Comparison of ENCODE assay signal across 26 mouse cellular contexts in genomic region chr2:19600860-19601259, GRCm38 (mm10). TPM values are rescaled to one million over a fixed set of nuclear protein-coding genes. Genes with fewer than 3 reads are reported as not detected.
DNase-seq lines count a peak whose midpoint lies in the region; ATAC-seq and TF ChIP-seq lines count a peak whose summit lies in the region.
"Had no signal": no experiment of that assay in that cellular context is flagged by ENCODE, and none has a peak within 500 bp of the region (broad histone marks: within the 10 kb centered on the region; RNA-seq: fewer than 3 reads in every experiment).

No protein-coding gene starts in this region.

- no peak for DNase-seq in gastrocnemius, adult 2 months
- DNase-seq in gastrocnemius, postnatal 36 days: no peak
- peak; percentile 80 for DNase-seq in midbrain, embryonic 11.5 days (ENCODE audit: low spot score, missing footprints)
- DNase-seq in thymus, postnatal 25 days: peak; percentile 33
- no peak for DNase-seq in thymus, adult 2 months
- DNase-seq in adrenal gland, postnatal 10 days: no peak
- DNase-seq: adrenal gland, adult 8-10 months; adrenal gland, postnatal 36 days; B cell, adult 2 months; cerebellum, adult 11-12 months; cerebellum, adult 2 months; cerebellum, adult 9-10 months; cerebellum, postnatal 10 days; cerebellum, postnatal 25 days had no signal

- 88% methylated on average over 5 of the region's 5 CpGs for WGBS in midbrain, embryonic 11.5 days
- 92% methylated on average over 5 of the region's 5 CpGs for WGBS in midbrain, embryonic 13.5 days
- WGBS in thymus, adult 2 months: 36% methylated on average over 5 of the region's 5 CpGs

- H3K4me3 ChIP-seq in gastrocnemius, adult 2 months: no peak overlapping the region
- H3K4me3 ChIP-seq in midbrain, embryonic 11.5 days (ENCODE audit: low read depth, low read length): no peak overlapping the region
- H3K4me3 ChIP-seq in midbrain, embryonic 13.5 days (replicated peaks): no peak overlapping the region
- no peak overlapping the region for H3K4me3 ChIP-seq in thymus, adult 2 months (ENCODE audit: control insufficient read depth, insufficient read depth, low read length)
- H3K4me3 ChIP-seq: embryonic facial prominence, embryonic 10.5 days; embryonic facial prominence, embryonic 12.5 days; forebrain, embryonic 13.5 days; forebrain, embryonic 15.5 days had no signal

- no peak for TF ChIP-seq CTCF in gastrocnemius, adult 2 months (IDR thresholded peaks at IDR 0.05)
- no peak for TF ChIP-seq CTCF in thymus, adult 2 months (IDR thresholded peaks at IDR 0.05; ENCODE audit: borderline replicate concordance, control insufficient read depth, extremely low read depth, insufficient read depth, low read length, poor library complexity)

- no peaks in the 10 kb centered on the region for H3K27me3 ChIP-seq in midbrain, embryonic 11.5 days (ENCODE audit: control insufficient read depth, insufficient read depth, low read length)
- H3K27me3 ChIP-seq in midbrain, embryonic 13.5 days: no peaks in the 10 kb centered on the region
- no peaks in the 10 kb centered on the region for H3K27me3 ChIP-seq in thymus, adult 2 months (ENCODE audit: control insufficient read depth, insufficient read depth, low read length)
- H3K27me3 ChIP-seq: CH12.LX; embryonic facial prominence, embryonic 12.5 days; forebrain, embryonic 13.5 days; forebrain, embryonic 15.5 days; Patski had no signal

- H3K4me2 ChIP-seq in midbrain, embryonic 11.5 days: no peak overlapping the region
- no peak overlapping the region for H3K4me2 ChIP-seq in midbrain, embryonic 13.5 days (replicated peaks)
- H3K4me2 ChIP-seq: embryonic facial prominence, embryonic 12.5 days; forebrain, embryonic 13.5 days; forebrain, embryonic 15.5 days had no signal

- H3K4me1 ChIP-seq in midbrain, embryonic 11.5 days (ENCODE audit: control insufficient read depth, insufficient read depth, low read length): no peaks in the 10 kb centered on the region
- no peaks in the 10 kb centered on the region for H3K4me1 ChIP-seq in midbrain, embryonic 13.5 days (replicated peaks)
- peaks cover 7% of the 10 kb centered on the region for H3K4me1 ChIP-seq in thymus, adult 2 months (replicated peaks; ENCODE audit: control insufficient read depth, insufficient read depth, low read length)
- H3K4me1 ChIP-seq: embryonic facial prominence, embryonic 10.5 days; embryonic facial prominence, embryonic 12.5 days; forebrain, embryonic 13.5 days; forebrain, embryonic 15.5 days had no signal

- no peak for TF ChIP-seq POLR2A in thymus, adult 2 months (IDR thresholded peaks at IDR 0.05; ENCODE audit: control insufficient read depth, extremely low read depth, insufficient read depth, low read length, poor library complexity)

- no peaks in the 10 kb centered on the region for H3K9me3 ChIP-seq in midbrain, embryonic 11.5 days (ENCODE audit: control insufficient read depth, low read length)
- H3K9me3 ChIP-seq in midbrain, embryonic 13.5 days: no peaks in the 10 kb centered on the region
- H3K9me3 ChIP-seq: embryonic facial prominence, embryonic 10.5 days; embryonic facial prominence, embryonic 12.5 days; forebrain, embryonic 13.5 days; forebrain, embryonic 15.5 days; G1E had no signal

- H3K9ac ChIP-seq in midbrain, embryonic 11.5 days (ENCODE audit: low read length): no peak overlapping the region
- H3K9ac ChIP-seq in midbrain, embryonic 13.5 days (replicated peaks): no peak overlapping the region
- H3K9ac ChIP-seq: embryonic facial prominence, embryonic 12.5 days; forebrain, embryonic 13.5 days; forebrain, embryonic 15.5 days had no signal

- intact Hi-C loops in gastrocnemius, adult 2 months (cut with DNase I): loop anchor here (2.0 kb wide), 1 partner anchor 46 kb away; no protein-coding TSS in a partner anchor
- intact Hi-C loops in gastrocnemius, postnatal 36 days (cut with DNase I): loop anchor here (5.0 to 10.0 kb wide), 2 partner anchors 46 to 56 kb away; partner anchors contain the start of genes 4921504E06Rik and Otud1

- no peaks in the 10 kb centered on the region for H3K36me3 ChIP-seq in midbrain, embryonic 11.5 days (ENCODE audit: control insufficient read depth, insufficient read depth, low read length)
- H3K36me3 ChIP-seq in midbrain, embryonic 13.5 days: no peaks in the 10 kb centered on the region
- H3K36me3 ChIP-seq in thymus, adult 2 months (ENCODE audit: control insufficient read depth, insufficient read depth, low read length): no peaks in the 10 kb centered on the region
- H3K36me3 ChIP-seq: embryonic facial prominence, embryonic 10.5 days; embryonic facial prominence, embryonic 12.5 days; forebrain, embryonic 15.5 days; G1E had no signal

- no peak for ATAC-seq in midbrain, embryonic 11.5 days (ENCODE audit: low FRiP score)
- ATAC-seq in midbrain, embryonic 13.5 days: no peak
- ATAC-seq: activated CD4-positive, CD25-positive, alpha-beta regulatory T cell, adult 4 months; CD4-positive, CD25-positive, alpha-beta regulatory T cell, adult 4 months; forebrain, embryonic 13.5 days; forebrain, embryonic 15.5 days; Patski had no signal

- peak overlapping the region; percentile 70 for H3K27ac ChIP-seq in gastrocnemius, adult 2 months
- no peak overlapping the region for H3K27ac ChIP-seq in midbrain, embryonic 11.5 days (ENCODE audit: low read depth, low read length)
- H3K27ac ChIP-seq in midbrain, embryonic 13.5 days: no peak overlapping the region
- H3K27ac ChIP-seq in thymus, adult 2 months (ENCODE audit: control insufficient read depth, insufficient read depth, low read length): no peak overlapping the region
- H3K27ac ChIP-seq: embryonic facial prominence, embryonic 10.5 days; embryonic facial prominence, embryonic 12.5 days; forebrain, embryonic 13.5 days; forebrain, embryonic 15.5 days had no signal

RNA-seq across cellular contexts. Expression of gene 4921504E06Rik, which starts 47.1 kb away (rescaled TPM):
- total RNA-seq in gastrocnemius, adult 2 months (2021): not detected
- not detected for total RNA-seq in gastrocnemius, postnatal 36 days (2021)
- not detected in 2 replicates for polyA plus RNA-seq in midbrain, embryonic 11.5 days (2014; fragmentation: Nextera tagmentation; extraction: Ambion mirVana)
- polyA plus RNA-seq in midbrain, embryonic 13.5 days (2015; fragmentation: Nextera tagmentation; extraction: Ambion mirVana): 0.13 TPM in 1 of 2 replicates, not detected in the other
- not detected in 2 replicates for polyA plus RNA-seq in thymus, adult 2 months (2012; rRNA removed)
- not detected for total RNA-seq in adrenal gland, postnatal 10 days (2021)
- total RNA-seq: adrenal gland, adult 18-20 months; adrenal gland, adult 8-10 months; adrenal gland, postnatal 36 days; CH12.LX; G1E had no signal
- polyA plus RNA-seq: activated CD4-positive, CD25-positive, alpha-beta regulatory T cell, adult 4 months; CD4-positive, CD25-positive, alpha-beta regulatory T cell, adult 4 months; cerebellum, adult 2 months; embryonic facial prominence, embryonic 10.5 days; embryonic facial prominence, embryonic 12.5 days; forebrain, embryonic 11.5 days; forebrain, embryonic 13.5 days; forebrain, embryonic 15.5 days; G1E; Patski had no signal

RNA-seq across cellular contexts. Expression of gene Otud1, which starts 56.7 kb away (rescaled TPM):
- 10 to 100 TPM in 1 of 2 experiments, 1 to 10 TPM in 1; 8.1 to 16.8 TPM for total RNA-seq in gastrocnemius, adult 2 months (2021)
- total RNA-seq in gastrocnemius, postnatal 36 days (2021): 10 to 100 TPM; 37.1 to 57.3 TPM
- 0.93 and 1.4 TPM in 2 replicates for polyA plus RNA-seq in midbrain, embryonic 11.5 days (2014; fragmentation: Nextera tagmentation; extraction: Ambion mirVana)
- 0.82 and 0.92 TPM in 2 replicates for polyA plus RNA-seq in midbrain, embryonic 13.5 days (2015; fragmentation: Nextera tagmentation; extraction: Ambion mirVana)
- polyA plus RNA-seq in thymus, adult 2 months (2012; rRNA removed): 16.1 and 33.1 TPM in 2 replicates
- total RNA-seq in adrenal gland, postnatal 10 days (2021): 10 to 100 TPM in 1 of 2 experiments, 1 to 10 TPM in 1; 9.4 to 10.6 TPM
- polyA plus RNA-seq: G1E had no signal

Comparison
In these comparisons a context has a peak if more than half of its experiments do, and no peak if none do; other contexts are left out.
1. DNase-seq: peak in midbrain, embryonic 11.5 days (single experiment) and thymus, postnatal 25 days (single experiment); none in gastrocnemius, adult 2 months (single experiment), gastrocnemius, postnatal 36 days (0 of 2), thymus, adult 2 months (single experiment) and adrenal gland, postnatal 10 days (single experiment).